Mouse (Mus musculus) C2C12 (cell line): ENCODE measurements at regions not wholly inside any gene's neighbourhood (a gene's known extent, or its start where the extent isn't known, plus 50 kb on each side); places are given as distances from the start of the nearest gene placed in this dataset.

ENCODE experiments used
- CEBPB ChIP-seq: IDR thresholded peaks from one replicate; pipeline ENCODE4 v1.6.1; 2011; ENCODE audit warnings: low read depth, mild to moderate bottlenecking, control low read depth, moderate library complexity
- CTCF ChIP-seq: IDR thresholded peaks from one replicate; pipeline ENCODE4 v1.5.1; 2011; ENCODE audit not compliant: control insufficient read depth, insufficient read depth, insufficient read length
- MAX ChIP-seq: IDR thresholded peaks from one replicate; pipeline ENCODE4 v1.6.1; 2011; ENCODE audit warnings: mild to moderate bottlenecking, control low read depth
- MYOG ChIP-seq: IDR thresholded peaks from one replicate; pipeline ENCODE4 v1.6.1; 2011; ENCODE audit not compliant: control insufficient read depth, insufficient read length; ENCODE audit errors: extremely low read depth
- USF1 ChIP-seq: IDR thresholded peaks from one replicate; pipeline ENCODE4 v1.6.1; 2011; ENCODE audit warnings: low read depth, mild to moderate bottlenecking, control low read depth, moderate library complexity

- TF ChIP-seq MAX, result no peak
- no peak for TF ChIP-seq CTCF
- TF ChIP-seq MYOG, result no peak
- no peak for TF ChIP-seq USF1
- TF ChIP-seq CEBPB, result no peak
These were observed 51.4 kb upstream of the Ptprt start for GRCm38 (mm10) chr2:162712394-162712793.
